Mouse (Mus musculus) bone marrow macrophage, adult 2 months (primary cell): ENCODE results near the gene C2cd2.

Source experiments
- CTCF ChIP-seq: IDR thresholded peaks from 2 replicates; pipeline ENCODE4 v1.5.1; 2012; ENCODE audit warnings: low read depth, mild to moderate bottlenecking, low read length, moderate library complexity
- POLR2A ChIP-seq: IDR thresholded peaks from 2 replicates; pipeline ENCODE4 v1.6.1; 2012; ENCODE audit warnings: mild to moderate bottlenecking, low read depth, low read length, borderline replicate concordance

GRCm38 (mm10) chr16:97872657-97873056 is 89.7 kb downstream of the C2cd2 start:
- TF ChIP-seq POLR2A (no peak), CTCF (no peak)
